Mouse (Mus musculus) liver, adult (tissue): ENCODE data around the gene Cnmd.

Source experiments
- GATA4 ChIP-seq: IDR thresholded peaks from 2 replicates; pipeline ENCODE4 v1.6.1; 2014; ENCODE audit warnings: mild to moderate bottlenecking, low read length; ENCODE audit not compliant: insufficient replicate concordance

The Cnmd gene

GRCm38 (mm10) chr14:79662001-79662400 is at the start of gene Cnmd:
Cnmd (minus strand) TSS chr14:79662170.
- no peak for TF ChIP-seq GATA4

- TF ChIP-seq GATA4: no peak
These were observed 49.3 kb upstream of the Cnmd start for GRCm38 (mm10) chr14:79711301-79711700.

- no peak for TF ChIP-seq GATA4
These were observed 41.7 kb upstream of the Cnmd start for GRCm38 (mm10) chr14:79703523-79704172.

- no peak for TF ChIP-seq GATA4
These were observed 39.6 kb upstream of the Cnmd start for GRCm38 (mm10) chr14:79701606-79702005.

DNA sequence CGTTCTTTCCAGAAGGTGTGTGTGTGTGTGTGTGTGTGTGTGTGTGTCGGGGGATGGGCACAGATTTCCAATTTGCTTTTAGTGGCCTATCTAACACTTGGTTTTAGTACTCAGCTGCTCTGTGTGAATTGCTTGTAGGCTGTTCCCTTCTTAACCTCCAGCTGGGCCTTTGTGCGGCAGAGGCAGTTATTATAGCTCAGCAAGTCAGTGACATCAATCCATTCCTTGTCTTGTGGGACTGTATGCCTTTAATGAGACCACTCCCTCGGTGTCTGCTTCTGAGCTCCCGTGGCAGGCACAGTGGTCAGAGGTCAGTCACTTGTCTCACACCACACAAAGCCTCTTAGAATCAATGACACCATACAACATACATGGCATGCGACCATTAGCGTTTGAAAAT is 39.1 kb upstream of the Cnmd start:
- TF ChIP-seq GATA4: no peak

- no peak for TF ChIP-seq GATA4
These were observed 37.4 kb upstream of the Cnmd start for GRCm38 (mm10) chr14:79699381-79699780.

GRCm38 (mm10) chr14:79690068-79690844 is 28.3 kb upstream of the Cnmd start:
- no peak for TF ChIP-seq GATA4

GRCm38 (mm10) chr14:79680652-79681051 is 18.7 kb upstream of the Cnmd start:
- TF ChIP-seq GATA4: no peak

DNA sequence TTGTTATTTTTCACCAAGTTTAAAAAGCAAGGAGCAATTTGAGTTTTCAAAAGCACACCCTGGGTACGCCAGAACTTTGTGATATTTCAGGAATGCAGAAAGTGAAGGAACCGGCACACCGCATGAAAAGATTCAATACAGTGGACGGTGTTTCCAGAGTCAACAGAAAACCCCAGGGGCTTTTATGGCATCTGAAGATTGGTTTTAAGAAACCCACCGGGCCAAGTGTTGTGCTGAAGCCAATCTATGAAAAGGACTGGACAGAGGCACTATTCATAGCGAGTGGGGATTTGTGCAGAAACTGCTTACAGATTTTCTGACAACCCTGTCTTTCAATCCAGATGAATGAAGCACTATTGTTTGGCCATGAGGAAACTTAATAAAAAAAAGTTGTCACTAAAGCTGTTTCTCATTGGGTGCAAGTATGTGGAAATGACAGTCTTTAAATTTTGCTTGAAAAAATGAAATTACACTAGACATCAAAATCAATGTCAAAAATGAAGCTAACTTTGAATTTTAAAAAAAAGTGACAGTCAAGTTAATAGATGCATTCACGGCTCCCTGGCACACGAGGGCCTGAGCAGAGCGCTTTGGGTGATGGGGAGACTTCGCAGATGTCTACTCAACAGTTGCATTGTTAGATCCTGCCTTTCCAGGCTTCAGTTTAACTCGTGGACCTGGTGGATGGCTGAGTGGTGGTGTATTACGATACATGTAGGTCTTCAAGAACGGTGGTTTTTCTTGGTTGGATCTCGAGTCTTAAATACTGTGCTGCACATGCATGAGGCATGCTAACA is 16.1 kb upstream of the Cnmd start:
- no peak for TF ChIP-seq GATA4

GRCm38 (mm10) chr14:79677108-79677753 is 15.3 kb upstream of the Cnmd start:
- no peak for TF ChIP-seq GATA4

- TF ChIP-seq GATA4: no peak
These were observed 11.4 kb upstream of the Cnmd start for GRCm38 (mm10) chr14:79673083-79674013.

DNA sequence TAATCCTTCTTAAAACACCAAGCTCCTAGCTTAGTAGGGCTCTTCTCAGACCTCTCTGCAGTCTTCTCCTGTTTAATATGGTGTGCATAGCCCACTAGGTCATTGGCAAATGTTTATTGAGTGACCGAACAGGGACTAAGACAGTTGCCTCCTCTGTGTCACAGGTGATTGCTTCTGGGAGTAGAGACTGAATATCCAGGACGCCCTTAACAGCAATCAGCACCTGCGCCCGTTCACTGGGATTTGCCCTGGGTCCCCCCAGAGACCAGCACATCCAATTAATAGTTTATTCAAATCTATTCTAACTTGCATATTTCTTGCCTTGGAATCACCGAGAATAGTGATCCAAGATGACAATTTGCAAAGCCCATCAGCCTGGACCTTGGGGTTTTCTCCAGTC is 10.6 kb upstream of the Cnmd start:
- no peak for TF ChIP-seq GATA4

DNA sequence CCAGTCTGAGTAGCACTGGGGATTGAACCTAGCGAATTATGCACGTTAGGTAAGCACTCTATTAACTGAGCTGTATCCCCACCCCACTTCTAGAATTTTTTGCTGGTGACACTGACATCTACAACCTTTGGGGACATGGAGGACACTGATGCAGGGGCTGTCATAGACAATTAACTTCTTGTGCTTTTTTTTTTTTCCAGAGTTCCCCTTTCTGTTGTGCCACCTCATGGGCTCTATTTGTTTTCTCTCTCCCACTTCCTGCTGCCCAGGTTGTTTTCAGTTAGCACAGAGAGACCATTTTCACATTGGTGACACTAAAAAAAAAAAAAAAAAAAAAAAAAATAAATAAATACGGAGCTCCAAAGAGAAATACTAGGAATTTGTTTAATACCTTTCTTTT is 9.0 kb upstream of the Cnmd start:
- no peak for TF ChIP-seq GATA4
